Mouse (Mus musculus): ENCODE measurements at regions not wholly inside any gene's neighbourhood (a gene's known extent, or its start where the extent isn't known, plus 50 kb on each side); places are given as distances from the start of the nearest gene placed in this dataset.

- DNase-seq (ENCODE audit: low spot score in 2 of 2), result no peak
Observed at GRCm38 (mm10) chr4:119018573-119018972, 57.2 kb downstream of the Lao1 start.

GRCm38 (mm10) chr4:119019013-119019781 lies 57.8 kb downstream of the Lao1 start:
- no peak for DNase-seq (ENCODE audit: low spot score in 2 of 2)

GRCm38 (mm10) chr4:119022338-119022737 lies 61.0 kb downstream of the Lao1 start:
- DNase-seq (ENCODE audit: low spot score in 2 of 2), result no peak

DNA sequence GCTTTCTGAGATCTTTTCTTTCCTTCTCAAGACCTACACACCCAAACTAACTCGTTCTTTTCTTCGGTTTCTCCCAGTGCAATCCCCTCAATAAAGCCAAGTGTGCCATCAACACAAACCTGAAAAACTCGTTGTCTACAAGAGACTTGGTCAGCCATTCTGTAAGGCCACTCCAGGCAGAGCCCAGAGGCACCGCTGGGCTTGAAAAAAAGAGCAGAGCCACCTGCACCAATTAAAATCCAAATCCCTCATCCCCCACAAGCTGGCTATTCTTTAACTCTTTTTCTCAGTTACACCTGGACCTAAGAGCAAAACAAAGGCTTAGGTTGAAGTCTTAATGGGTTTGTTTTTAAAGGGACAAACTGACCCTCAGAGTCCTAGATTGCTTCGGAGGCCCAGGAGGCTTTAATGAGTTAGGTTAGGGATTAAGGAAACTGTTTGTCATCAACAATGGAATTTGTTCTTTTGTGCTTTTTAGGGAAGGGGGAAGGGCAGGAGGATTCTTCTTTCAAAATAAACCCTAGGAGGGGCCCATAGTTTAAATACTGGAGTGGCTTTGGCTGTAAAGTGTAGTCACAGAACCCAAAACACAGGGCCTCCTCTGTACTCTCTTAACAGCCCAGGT lies 65.0 kb downstream of the Lao1 start:
- DNase-seq (ENCODE audit: low spot score in 2 of 2), result no peak

DNA sequence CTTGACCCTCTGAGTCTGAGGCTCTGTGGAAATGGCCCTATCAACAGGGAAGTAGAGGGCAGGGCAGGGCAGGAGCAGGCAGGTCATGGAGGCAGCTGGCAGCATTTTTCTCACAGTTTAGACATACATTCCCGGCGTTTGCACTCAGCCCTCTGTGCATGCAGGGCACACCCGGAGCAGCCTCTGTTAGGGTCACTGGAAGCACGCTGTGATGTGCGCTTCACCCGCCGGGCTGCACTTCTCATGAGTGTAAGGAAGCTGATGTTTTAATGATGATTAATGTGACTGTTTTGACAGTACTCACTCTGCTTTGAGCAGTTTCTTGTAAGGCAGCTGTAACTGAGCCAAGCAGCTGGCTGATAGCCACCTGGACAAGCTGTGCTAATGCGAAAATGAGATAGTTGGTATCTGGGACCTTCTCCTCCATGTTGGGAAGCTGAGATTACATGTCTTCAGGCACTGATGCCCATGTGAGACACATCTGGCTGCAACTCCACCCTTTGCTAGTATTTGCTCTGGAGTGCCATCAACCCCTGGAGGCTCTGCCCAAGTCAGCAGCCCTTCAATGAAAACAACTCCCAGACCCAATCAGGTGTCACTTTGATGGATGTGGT lies 66.9 kb downstream of the Lao1 start:
- DNase-seq (ENCODE audit: low spot score in 2 of 2), result no peak

DNA sequence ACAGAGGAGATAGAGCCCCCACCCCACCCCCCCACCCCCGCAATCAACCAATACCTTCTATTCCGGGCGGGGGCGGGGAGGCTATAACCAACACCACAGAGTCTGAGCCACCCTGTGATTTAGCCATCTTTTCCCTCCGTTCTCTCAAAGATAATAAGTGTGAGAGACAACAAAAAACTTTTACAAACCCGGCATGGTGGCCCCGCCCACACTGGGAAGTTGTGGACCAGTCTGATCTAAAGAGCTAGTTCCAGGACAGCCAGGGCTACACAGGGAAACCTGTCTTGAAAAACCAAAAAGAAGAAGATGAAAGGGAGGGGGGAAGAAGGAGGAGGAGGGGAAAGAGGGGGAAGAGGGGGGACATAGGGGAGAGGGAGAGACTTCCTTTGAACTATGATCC lies 67.7 kb downstream of the Lao1 start:
- DNase-seq (ENCODE audit: low spot score in 2 of 2), result no peak

GRCm38 (mm10) chr4:119029735-119030134 lies 68.4 kb downstream of the Lao1 start:
- DNase-seq (ENCODE audit: low spot score in 2 of 2), result no peak

DNA sequence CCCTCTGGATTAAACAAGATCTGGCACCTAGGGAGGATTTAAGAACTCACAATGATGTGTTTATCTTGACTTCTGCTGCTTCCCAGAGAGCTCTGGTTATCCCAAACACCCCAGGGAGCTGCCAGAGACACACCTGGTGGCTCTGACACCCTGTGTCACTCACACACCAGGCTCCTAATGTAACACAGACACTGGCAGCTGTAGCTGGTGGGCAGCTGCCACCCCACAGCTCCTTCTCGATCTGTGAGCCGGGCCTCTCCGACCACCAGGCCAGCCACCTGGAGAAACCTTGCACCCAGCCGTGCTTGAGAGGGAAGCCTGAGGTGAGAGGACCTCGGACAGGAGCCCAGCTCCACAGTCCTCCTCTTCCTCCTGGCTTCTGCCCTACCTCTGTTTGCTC lies 69.5 kb downstream of the Lao1 start:
- no peak for DNase-seq (ENCODE audit: low spot score in 2 of 2)

- no peak for DNase-seq (ENCODE audit: low spot score in 2 of 2)
Observed at GRCm38 (mm10) chr4:119033006-119033405, 71.6 kb downstream of the Lao1 start.

GRCm38 (mm10) chr4:119036582-119036981 lies 71.9 kb upstream of the Slc2a1 start:
- no peak for DNase-seq (ENCODE audit: low spot score in 2 of 2)

DNA sequence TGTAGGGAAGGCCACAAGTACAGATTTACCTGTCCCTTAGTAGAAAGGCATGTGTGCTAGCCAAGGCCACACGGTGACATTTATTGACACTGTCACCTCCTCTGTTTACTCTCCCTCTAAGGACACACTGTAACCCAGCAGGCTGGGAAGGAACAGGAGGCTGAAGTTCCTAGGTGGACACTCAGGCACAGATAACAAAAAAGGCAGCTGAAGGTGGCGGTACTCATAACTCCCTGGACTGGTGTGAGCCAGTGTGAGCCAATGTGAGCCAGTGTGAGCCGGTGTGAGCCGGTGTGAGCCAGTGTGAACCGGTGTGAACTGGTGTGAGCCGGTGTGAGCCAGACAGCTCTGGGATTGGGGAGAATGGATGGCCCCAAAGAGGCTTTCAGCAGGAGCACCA lies 68.5 kb upstream of the Slc2a1 start:
- no peak for DNase-seq (ENCODE audit: low spot score in 2 of 2)

DNA sequence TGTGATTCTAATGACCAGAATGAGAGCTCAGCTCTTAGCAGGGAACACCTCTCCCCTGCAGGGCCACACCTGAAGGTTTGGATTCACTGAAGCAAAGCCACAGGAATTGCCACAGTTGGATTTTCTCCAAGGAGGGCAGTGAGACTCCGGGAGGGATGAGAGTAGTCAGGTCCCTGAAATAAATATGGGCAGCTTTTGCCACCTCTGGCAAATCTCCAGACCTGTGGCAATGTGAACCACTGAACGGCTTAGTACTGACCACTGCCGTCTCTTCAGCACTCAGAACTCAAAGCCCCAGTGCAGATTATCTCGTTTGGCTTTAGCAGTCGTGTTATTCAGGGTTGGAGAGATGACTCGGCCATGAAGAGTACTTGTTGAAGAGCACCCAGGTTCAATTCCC lies 66.9 kb upstream of the Slc2a1 start:
- no peak for DNase-seq (ENCODE audit: low spot score in 2 of 2)

DNA sequence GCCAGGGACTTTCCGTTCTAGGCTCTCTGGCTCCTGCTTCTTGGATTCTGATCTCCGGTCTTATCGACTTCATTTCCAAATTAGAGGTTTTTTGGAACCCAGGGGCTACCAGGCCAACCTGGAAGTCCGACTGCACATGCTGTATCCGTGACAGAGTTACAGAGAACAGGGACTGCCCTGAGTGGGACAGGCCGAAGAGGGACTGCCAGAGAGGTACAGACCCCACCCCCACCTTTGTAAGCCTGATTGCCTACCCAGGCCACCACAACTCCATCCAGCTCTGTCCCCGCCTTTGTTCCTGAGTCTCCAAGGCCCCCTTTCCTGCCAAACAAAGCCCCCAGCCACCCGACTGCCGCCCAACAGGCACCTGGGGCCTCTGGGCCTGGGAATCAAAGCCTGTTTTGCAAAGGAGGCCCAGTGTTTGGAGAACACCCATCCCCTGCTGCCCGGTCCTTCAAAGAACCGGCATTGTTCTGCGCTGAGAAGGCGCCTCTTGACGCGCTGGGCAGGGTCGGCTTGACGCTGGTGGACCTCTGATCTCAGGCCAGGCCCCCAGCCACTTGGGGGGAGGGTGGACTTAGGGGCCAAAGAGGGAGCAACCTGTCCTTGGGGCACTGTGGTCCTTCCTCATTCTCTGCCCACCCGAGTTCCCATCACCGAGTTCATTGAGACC lies 64.4 kb upstream of the Slc2a1 start:
- DNase-seq (ENCODE audit: low spot score in 2 of 2), result no peak

DNA sequence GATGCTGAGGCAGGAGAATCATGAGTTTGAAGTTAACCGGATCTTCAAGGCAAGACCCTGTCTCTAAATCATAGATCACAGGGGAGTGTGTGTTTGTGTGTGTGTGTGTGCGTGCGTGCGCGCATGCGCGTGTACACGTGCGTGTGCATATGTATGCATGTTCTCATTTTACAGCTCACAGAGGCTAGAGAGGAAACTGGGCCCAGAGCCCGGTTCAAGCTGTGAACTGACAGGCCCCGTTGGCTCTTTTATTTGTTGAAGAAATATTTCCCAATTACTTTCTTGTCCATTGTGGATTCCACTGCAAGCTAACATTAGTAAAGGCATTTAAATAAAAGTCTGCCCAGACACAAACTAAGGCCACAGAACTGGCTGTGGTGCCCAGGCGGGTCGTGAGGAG lies 63.7 kb upstream of the Slc2a1 start:
- DNase-seq (ENCODE audit: low spot score in 2 of 2), result no peak

DNA sequence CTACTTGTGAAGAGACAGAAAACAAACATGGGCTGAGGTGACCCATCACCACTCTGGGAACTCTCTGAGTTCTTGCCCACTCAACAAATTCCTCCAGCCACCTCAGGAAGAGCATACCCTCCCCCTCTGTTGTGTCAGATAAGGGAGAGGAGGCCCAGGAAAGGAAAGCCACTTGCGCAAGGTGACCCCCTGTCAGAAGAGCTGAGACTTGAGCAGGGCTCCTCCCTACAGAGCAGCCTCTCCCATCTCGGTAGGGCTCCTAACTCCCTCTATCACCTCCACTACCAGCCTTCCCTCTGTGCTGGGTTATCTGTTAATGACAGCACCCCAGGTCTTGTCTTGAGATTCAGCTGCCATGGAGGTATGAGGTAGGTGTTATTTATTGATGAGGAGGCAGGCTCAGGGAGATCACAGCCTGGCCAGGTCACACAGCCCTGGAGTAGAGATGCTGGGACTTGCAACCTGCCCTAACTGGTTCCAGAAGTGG lies 57.6 kb upstream of the Slc2a1 start:
- DNase-seq (ENCODE audit: low spot score in 2 of 2), result no peak

- no peak for DNase-seq (ENCODE audit: low spot score in 2 of 2)
Observed at GRCm38 (mm10) chr4:119052537-119052936, 56.0 kb upstream of the Slc2a1 start.

GRCm38 (mm10) chr4:119053241-119053640 lies 55.3 kb upstream of the Slc2a1 start:
- no peak for DNase-seq (ENCODE audit: low spot score in 2 of 2)

GRCm38 (mm10) chr4:119053680-119054079 lies 54.8 kb upstream of the Slc2a1 start:
- DNase-seq (ENCODE audit: low spot score in 2 of 2), result peak in 1 of 2 experiments; percentile 7

GRCm38 (mm10) chr4:119054129-119054528 lies 54.4 kb upstream of the Slc2a1 start:
- DNase-seq (ENCODE audit: low spot score in 2 of 2), result no peak

DNA sequence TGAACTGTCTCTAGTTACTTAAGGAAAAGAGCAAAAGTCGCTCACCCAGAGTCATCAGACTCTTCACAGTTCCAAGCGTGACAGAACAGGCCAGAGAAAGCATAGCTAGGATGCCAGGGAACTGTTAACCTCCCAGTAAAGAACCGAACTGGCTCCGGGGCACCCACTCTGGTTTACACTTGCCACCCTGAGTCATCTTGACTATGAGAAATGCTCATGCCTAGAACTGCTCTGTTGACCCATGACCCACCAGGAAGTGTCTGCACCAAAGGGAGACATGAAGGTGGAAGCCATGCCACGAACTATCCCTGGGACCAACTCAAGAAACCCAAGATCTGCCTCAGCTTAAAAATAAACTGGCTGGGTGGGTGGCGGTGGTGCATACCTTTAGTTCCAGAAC lies 51.3 kb upstream of the Slc2a1 start:
- no peak for DNase-seq (ENCODE audit: low spot score in 2 of 2)

DNA sequence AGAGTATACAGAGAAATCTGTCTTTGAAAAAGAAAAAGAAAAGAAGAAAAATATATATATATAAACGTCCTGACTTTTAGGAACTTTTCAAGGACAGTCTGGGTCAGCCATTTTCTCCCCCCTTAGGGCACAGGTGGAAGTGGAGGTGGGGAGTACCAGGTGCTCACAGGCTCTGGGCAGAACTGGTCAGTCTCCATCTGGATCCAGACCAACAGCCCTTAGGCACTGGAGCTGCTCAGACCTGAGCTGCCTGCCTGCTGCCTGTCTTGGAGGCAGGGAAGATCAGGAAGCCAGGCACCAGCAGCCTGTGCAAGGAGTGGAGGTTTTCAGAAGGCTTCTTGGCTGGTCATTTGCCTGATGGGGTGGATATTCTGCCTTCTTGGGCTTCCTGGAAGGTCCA lies 50.7 kb upstream of the Slc2a1 start:
- DNase-seq (ENCODE audit: low spot score in 2 of 2), result no peak

Measured in heart, adult 9 months (tissue).